Mouse (Mus musculus): ENCODE measurements around the gene Uqcc2.

DNA sequence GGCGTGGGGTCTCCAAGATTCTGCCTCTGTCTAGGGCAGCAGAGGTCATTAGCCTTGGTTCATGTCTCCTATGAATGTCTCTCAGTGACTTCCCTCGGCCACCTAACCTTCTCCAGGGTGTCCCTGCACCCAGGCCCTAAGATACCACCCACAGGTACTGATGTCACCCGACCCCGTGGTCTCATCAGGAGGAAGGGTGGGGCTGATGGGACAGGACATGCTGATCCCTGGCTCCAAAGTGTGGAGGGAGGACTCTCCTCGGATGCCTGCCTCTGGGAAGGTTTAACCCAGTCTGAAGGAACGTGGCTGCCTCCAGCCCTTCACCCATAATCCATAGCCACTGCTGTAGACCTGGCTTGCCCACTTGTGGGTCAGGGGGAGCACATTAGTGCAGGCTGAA, 33.2 kb upstream of the Uqcc2 start:
- TF ChIP-seq CTCF (IDR thresholded peaks at IDR 0.05; ENCODE audit: borderline replicate concordance, insufficient read depth, low read depth, low read length) (no peak), POLR2A (IDR thresholded peaks at IDR 0.05; ENCODE audit: borderline replicate concordance, insufficient read depth, low read length) (no peak)
